Mouse (Mus musculus) heart, postnatal 10 days (tissue): ENCODE measurements at regions not wholly inside any gene's neighbourhood (a gene's known extent, or its start where the extent isn't known, plus 50 kb on each side); places are given as distances from the start of the nearest gene placed in this dataset.

Experiments
- DNase-seq, 2 experiments: peaks; one replicate each; pipeline ENCODE4 v3.0.0; 2021
- intact Hi-C: fragments of 180-260 bp; cut with DNase I; formaldehyde crosslinking; loops from one replicate; pipeline ENCODE4 v1.15.1; 2025

DNA sequence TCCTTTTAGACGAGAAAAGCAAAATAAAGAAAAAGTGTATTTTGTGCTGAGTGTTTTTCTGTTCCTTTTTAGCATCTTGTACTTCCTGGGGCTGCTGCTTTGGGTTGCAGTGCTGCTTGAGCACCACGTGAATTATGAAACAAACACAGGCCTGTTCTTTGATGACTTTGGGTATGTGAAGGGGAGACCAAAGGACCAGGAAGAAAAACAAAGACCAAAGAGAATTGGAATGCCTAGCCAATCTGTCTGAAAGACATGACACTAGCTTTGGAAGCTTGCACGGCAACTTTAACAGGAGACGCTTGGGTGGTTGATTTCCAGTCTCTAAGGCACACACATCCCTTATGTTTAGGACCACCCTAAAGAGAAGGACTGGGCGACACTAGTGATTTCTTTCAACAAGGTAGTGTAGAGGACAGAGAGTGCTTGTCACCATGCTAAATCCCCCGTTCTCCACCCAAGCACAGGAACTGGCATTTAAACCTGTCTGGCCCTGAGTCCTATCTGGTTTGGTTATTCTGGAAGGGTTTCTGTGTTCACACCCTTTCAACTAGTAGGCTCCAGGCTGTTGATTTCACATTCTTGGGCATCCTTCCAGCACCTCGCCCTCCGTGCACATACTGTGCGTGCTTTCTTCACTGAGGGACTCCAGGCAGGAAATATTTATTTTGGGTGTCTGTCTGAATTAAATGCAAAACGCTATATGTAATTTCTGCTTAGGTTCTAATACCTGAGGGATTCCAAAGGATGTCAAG is 59.9 kb upstream of the Tmpo start:
- intact Hi-C loops = loop anchor here (5.0 kb wide), 1 partner anchor 169 kb away; no protein-coding TSS in a partner anchor
- peak; percentile 87 to 88 for DNase-seq

- DNase-seq = no peak
- intact Hi-C loops = loop anchor here (5.0 kb wide), 1 partner anchor 168 kb away; no protein-coding TSS in a partner anchor
Observed at GRCm38 (mm10) chr10:91240320-91240719, 59.2 kb upstream of the Tmpo start.

- intact Hi-C loops = loop anchor here (1.0 to 10.0 kb wide), 3 partner anchors 48 to 512 kb away; no protein-coding TSS in a partner anchor
- DNase-seq = peak; percentile 75 to 85
Observed at GRCm38 (mm10) chr10:91236844-91237243, 55.7 kb upstream of the Tmpo start.

- no peak for DNase-seq
- intact Hi-C loops = loop anchor here (10.0 kb wide), 1 partner anchor 510 kb away; no protein-coding TSS in a partner anchor
Observed at GRCm38 (mm10) chr10:91234709-91235108, 53.6 kb upstream of the Tmpo start.
